In the genomic region with DNA sequence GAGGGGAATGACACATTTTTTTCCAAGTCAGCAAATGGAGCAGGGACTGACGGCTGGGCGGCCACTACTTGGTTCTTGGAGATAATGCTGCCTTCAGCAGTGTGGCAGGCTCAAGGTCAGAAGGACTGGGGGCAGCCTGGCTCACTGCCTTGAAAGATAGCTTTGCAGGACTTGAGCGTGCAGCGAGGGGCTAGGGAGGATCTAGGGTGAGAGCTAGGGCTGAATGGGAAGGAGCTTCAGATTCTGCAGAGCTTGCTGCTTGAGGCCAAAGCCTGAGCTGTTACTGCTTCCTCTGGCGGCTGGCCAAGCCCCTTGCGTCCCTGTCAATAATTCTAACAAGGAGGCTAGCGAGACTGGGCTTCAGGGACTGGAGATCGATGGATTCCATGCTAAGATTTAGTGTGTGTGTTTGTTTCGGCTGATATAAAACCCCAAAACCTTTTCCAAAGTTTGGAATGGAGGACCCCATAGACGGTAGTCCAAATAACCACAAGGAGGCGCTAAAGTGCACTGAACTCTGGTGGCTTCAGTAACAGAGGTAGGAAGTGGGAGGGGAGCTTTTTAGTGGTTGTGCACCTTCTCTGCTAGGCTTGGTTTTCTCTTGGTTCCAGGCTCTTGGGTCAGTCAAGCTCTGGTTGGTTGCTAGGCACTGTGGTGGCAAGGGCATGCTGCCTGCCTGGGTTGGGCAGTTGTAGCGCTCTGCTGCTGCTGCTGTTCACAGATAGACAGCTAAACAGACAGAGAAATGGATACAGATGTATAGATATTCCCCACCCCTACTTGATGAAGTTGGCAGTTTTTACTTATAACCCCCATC, we compare ENCODE assay signal across 8 mouse cellular contexts. TPM values are rescaled to one million over a fixed set of nuclear protein-coding genes. Genes with fewer than 3 reads are reported as not detected.
A peak's percentile ranks its signal among the peaks of the same experiment; 100 is the strongest.
DNase-seq lines count a peak whose midpoint lies in the region; ATAC-seq and TF ChIP-seq lines count a peak whose summit lies in the region.

No protein-coding gene starts in this region.

- H3K4me1 ChIP-seq in embryonic facial prominence, embryonic 10.5 days, result peaks cover 63% of the 10 kb centered on the region
- H3K4me1 ChIP-seq in limb, embryonic 12.5 days (replicated peaks), result peaks cover 65% of the 10 kb centered on the region
- peaks cover 52% of the 10 kb centered on the region for H3K4me1 ChIP-seq in midbrain, embryonic 13.5 days (replicated peaks)
- H3K4me1 ChIP-seq in spleen, adult 2 months (ENCODE audit: control insufficient read depth, insufficient read depth, insufficient read length), result peaks cover 15% of the 10 kb centered on the region

- peak; percentile 61; the same call in 1 of the 2 replicates for TF ChIP-seq CTCF in spleen, adult 2 months (IDR thresholded peaks at IDR 0.05; ENCODE audit: extremely low read depth, insufficient read depth, insufficient read length, insufficient replicate concordance)

- 16% methylated on average over 12 of the region's 12 CpGs for WGBS in embryonic facial prominence, embryonic 10.5 days
- WGBS in limb, embryonic 12.5 days, result 13% methylated on average over 12 of the region's 12 CpGs
- WGBS in midbrain, embryonic 13.5 days, result 22% methylated on average over 12 of the region's 12 CpGs
- 25% methylated on average over 12 of the region's 12 CpGs for WGBS in spleen, adult 2 months

- peak; percentile 34 for ATAC-seq in limb, embryonic 12.5 days (ENCODE audit: insufficient number of reproducible peaks, insufficient read depth, low FRiP score, low TSS enrichment, low read depth)
- ATAC-seq in midbrain, embryonic 13.5 days, result peak; percentile 61

- TF ChIP-seq POLR2A in spleen, adult 2 months (IDR thresholded peaks at IDR 0.05; ENCODE audit: low read depth, low read length), result no peak; the same call in 1 of the 2 replicates

- peak overlapping the region; percentile 48 for H3K4me3 ChIP-seq in embryonic facial prominence, embryonic 10.5 days
- peak overlapping the region; percentile 22 for H3K4me3 ChIP-seq in limb, embryonic 12.5 days (replicated peaks)
- H3K4me3 ChIP-seq in midbrain, embryonic 13.5 days (replicated peaks), result no peak overlapping the region
- peak overlapping the region; percentile 40; the same call in 1 of the 2 replicates for H3K4me3 ChIP-seq in spleen, adult 2 months (ENCODE audit: extremely low read depth, insufficient read depth, insufficient read length)

- DNase-seq in 3134 (ENCODE audit: extremely low read depth, insufficient read length, low spot score), result peak; percentile 75
- peak; percentile 79 for DNase-seq in adrenal gland, adult 8-10 months
- peak; percentile 74 for DNase-seq in embryonic facial prominence, embryonic 10.5 days (ENCODE audit: low spot score)
- DNase-seq in heart, adult 18-20 months, result peak; percentile 87 to 89
- DNase-seq in kidney, adult 11 months, result peak; percentile 90
- DNase-seq in spleen, adult 2 months (ENCODE audit: low read depth in 1 of 2, low spot score in 2 of 2), result peak; percentile 62 to 82

- H3K4me2 ChIP-seq in limb, embryonic 12.5 days, result peak overlapping the region; percentile 55
- peak overlapping the region; percentile 39 for H3K4me2 ChIP-seq in midbrain, embryonic 13.5 days (replicated peaks)

- H3K27ac ChIP-seq in embryonic facial prominence, embryonic 10.5 days (replicated peaks), result peak overlapping the region; percentile 98
- peak overlapping the region; percentile 100 for H3K27ac ChIP-seq in limb, embryonic 12.5 days
- H3K27ac ChIP-seq in midbrain, embryonic 13.5 days, result peak overlapping the region; percentile 97
- H3K27ac ChIP-seq in spleen, adult 2 months (ENCODE audit: insufficient read depth, low read length), result peak overlapping the region; percentile 99

- H3K36me3 ChIP-seq in embryonic facial prominence, embryonic 10.5 days (replicated peaks), result peaks cover 80% of the 10 kb centered on the region
- H3K36me3 ChIP-seq in limb, embryonic 12.5 days, result peaks cover 79% of the 10 kb centered on the region
- peaks cover 62% of the 10 kb centered on the region for H3K36me3 ChIP-seq in midbrain, embryonic 13.5 days
- peaks cover 19% of the 10 kb centered on the region for H3K36me3 ChIP-seq in spleen, adult 2 months (ENCODE audit: control insufficient read depth, insufficient read depth, low read length)

- H3K9me3 ChIP-seq in embryonic facial prominence, embryonic 10.5 days, result no peaks in the 10 kb centered on the region
- no peaks in the 10 kb centered on the region for H3K9me3 ChIP-seq in limb, embryonic 12.5 days
- H3K9me3 ChIP-seq in midbrain, embryonic 13.5 days, result no peaks in the 10 kb centered on the region

- H3K9ac ChIP-seq in limb, embryonic 12.5 days (replicated peaks), result peak overlapping the region; percentile 52
- H3K9ac ChIP-seq in midbrain, embryonic 13.5 days (replicated peaks), result peak overlapping the region; percentile 57

- no peaks in the 10 kb centered on the region for H3K27me3 ChIP-seq in embryonic facial prominence, embryonic 10.5 days (replicated peaks; ENCODE audit: low read depth, poor library complexity, severe bottlenecking)
- no peaks in the 10 kb centered on the region for H3K27me3 ChIP-seq in limb, embryonic 12.5 days
- no peaks in the 10 kb centered on the region for H3K27me3 ChIP-seq in midbrain, embryonic 13.5 days
- no peaks in the 10 kb centered on the region for H3K27me3 ChIP-seq in spleen, adult 2 months (ENCODE audit: control insufficient read depth, insufficient read depth, low read length)

RNA-seq across cellular contexts. Expression of a gene that starts 25.1 kb away (rescaled TPM):
- 100 to 1,000 TPM; 135 to 153 (median 141) TPM for total RNA-seq in adrenal gland, adult 8-10 months (2022)
- polyA plus RNA-seq in embryonic facial prominence, embryonic 10.5 days (2016; fragmentation: Nextera tagmentation; extraction: Ambion mirVana), result 161 and 162 TPM in 2 replicates
- total RNA-seq in heart, adult 18-20 months (2021), result 10 to 100 TPM; 81.6 to 96.7 TPM
- 154 and 155 TPM in 2 replicates for polyA plus RNA-seq in limb, embryonic 12.5 days (2016; fragmentation: Nextera tagmentation; extraction: Ambion mirVana)
- polyA plus RNA-seq in midbrain, embryonic 13.5 days (2015; fragmentation: Nextera tagmentation; extraction: Ambion mirVana), result 128 and 134 TPM in 2 replicates
- polyA plus RNA-seq in spleen, adult 2 months (2012; rRNA removed), result 136 and 152 TPM in 2 replicates

RNA-seq across cellular contexts. Expression of a gene that starts 25.3 kb away (rescaled TPM):
- 100 to 1,000 TPM in 1 of 4 experiments, 10 to 100 TPM in 3; 59.0 to 122 (median 95.3) TPM for total RNA-seq in adrenal gland, adult 8-10 months (2022)
- 19.9 and 20.3 TPM in 2 replicates for polyA plus RNA-seq in embryonic facial prominence, embryonic 10.5 days (2016; fragmentation: Nextera tagmentation; extraction: Ambion mirVana)
- 100 to 1,000 TPM; 507 to 509 TPM for total RNA-seq in heart, adult 18-20 months (2021)
- polyA plus RNA-seq in limb, embryonic 12.5 days (2016; fragmentation: Nextera tagmentation; extraction: Ambion mirVana), result 24.4 and 27.5 TPM in 2 replicates
- 18.5 and 21.9 TPM in 2 replicates for polyA plus RNA-seq in midbrain, embryonic 13.5 days (2015; fragmentation: Nextera tagmentation; extraction: Ambion mirVana)
- polyA plus RNA-seq in spleen, adult 2 months (2012; rRNA removed), result 53.9 and 55.2 TPM in 2 replicates

RNA-seq across cellular contexts. Expression of a gene that starts 33.1 kb away (rescaled TPM):
- total RNA-seq in adrenal gland, adult 8-10 months (2022), result 1 to 10 TPM; 3.8 to 7.7 (median 6.8) TPM
- 2.8 and 3.4 TPM in 2 replicates for polyA plus RNA-seq in embryonic facial prominence, embryonic 10.5 days (2016; fragmentation: Nextera tagmentation; extraction: Ambion mirVana)
- 1 to 10 TPM; 2.6 to 3.2 TPM for total RNA-seq in heart, adult 18-20 months (2021)
- 3.6 and 4.5 TPM in 2 replicates for polyA plus RNA-seq in limb, embryonic 12.5 days (2016; fragmentation: Nextera tagmentation; extraction: Ambion mirVana)
- 1.8 and 2.0 TPM in 2 replicates for polyA plus RNA-seq in midbrain, embryonic 13.5 days (2015; fragmentation: Nextera tagmentation; extraction: Ambion mirVana)
- 4.7 and 9.1 TPM in 2 replicates for polyA plus RNA-seq in spleen, adult 2 months (2012; rRNA removed)

RNA-seq across cellular contexts. Expression of a gene that starts 48.9 kb away (rescaled TPM):
- total RNA-seq in adrenal gland, adult 8-10 months (2022), result 10 to 100 TPM; 18.0 to 24.2 (median 19.8) TPM
- 46.2 and 47.9 TPM in 2 replicates for polyA plus RNA-seq in embryonic facial prominence, embryonic 10.5 days (2016; fragmentation: Nextera tagmentation; extraction: Ambion mirVana)
- total RNA-seq in heart, adult 18-20 months (2021), result 1 to 10 TPM; 6.4 to 7.8 TPM
- 33.2 and 39.1 TPM in 2 replicates for polyA plus RNA-seq in limb, embryonic 12.5 days (2016; fragmentation: Nextera tagmentation; extraction: Ambion mirVana)
- polyA plus RNA-seq in midbrain, embryonic 13.5 days (2015; fragmentation: Nextera tagmentation; extraction: Ambion mirVana), result 54.7 and 56.6 TPM in 2 replicates
- 31.9 and 48.2 TPM in 2 replicates for polyA plus RNA-seq in spleen, adult 2 months (2012; rRNA removed)
